Mouse (Mus musculus): ENCODE measurements around the gene Prr19.

DNA sequence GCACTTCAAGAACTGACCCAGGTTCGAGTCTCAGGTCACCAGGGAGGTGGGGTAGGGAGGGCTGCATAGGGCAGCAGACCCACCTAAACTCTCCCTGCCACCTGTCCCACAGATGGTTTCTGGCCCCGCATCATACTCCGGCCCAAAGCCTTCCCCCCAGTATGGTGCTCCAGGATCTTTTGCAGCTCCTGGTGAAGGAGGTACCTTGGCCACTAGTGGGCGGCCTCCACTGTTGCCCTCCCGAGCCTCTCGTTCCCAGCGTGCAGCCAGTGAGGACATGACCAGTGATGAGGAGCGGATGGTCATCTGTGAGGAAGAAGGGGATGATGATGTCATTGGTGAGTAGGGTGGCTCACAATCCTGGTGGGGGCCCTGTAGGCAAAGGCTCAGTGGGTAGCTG, 14.2 kb upstream of the Prr19 start:
- no peak for TF ChIP-seq HCFC1 (IDR thresholded peaks at IDR 0.05; ENCODE audit: borderline replicate concordance, insufficient read depth, low read length)
- TF ChIP-seq MAFK (IDR thresholded peaks at IDR 0.05; ENCODE audit: insufficient read depth, low read depth, low read length), result no peak
- no peak for TF ChIP-seq ZNF384 (IDR thresholded peaks at IDR 0.05; ENCODE audit: low read depth, low read length)
- TF ChIP-seq CHD2 (IDR thresholded peaks at IDR 0.05; ENCODE audit: low read depth, low read length), result no peak
